Mouse (Mus musculus): ENCODE results near the gene Med21. TPM values are rescaled to one million over a fixed set of nuclear protein-coding genes. Genes with fewer than 3 reads are reported as not detected.

Gene Med21
- 117 and 122 TPM in 2 replicates for polyA plus RNA-seq (2014; fragmentation: Nextera tagmentation; extraction: Ambion mirVana)

DNA sequence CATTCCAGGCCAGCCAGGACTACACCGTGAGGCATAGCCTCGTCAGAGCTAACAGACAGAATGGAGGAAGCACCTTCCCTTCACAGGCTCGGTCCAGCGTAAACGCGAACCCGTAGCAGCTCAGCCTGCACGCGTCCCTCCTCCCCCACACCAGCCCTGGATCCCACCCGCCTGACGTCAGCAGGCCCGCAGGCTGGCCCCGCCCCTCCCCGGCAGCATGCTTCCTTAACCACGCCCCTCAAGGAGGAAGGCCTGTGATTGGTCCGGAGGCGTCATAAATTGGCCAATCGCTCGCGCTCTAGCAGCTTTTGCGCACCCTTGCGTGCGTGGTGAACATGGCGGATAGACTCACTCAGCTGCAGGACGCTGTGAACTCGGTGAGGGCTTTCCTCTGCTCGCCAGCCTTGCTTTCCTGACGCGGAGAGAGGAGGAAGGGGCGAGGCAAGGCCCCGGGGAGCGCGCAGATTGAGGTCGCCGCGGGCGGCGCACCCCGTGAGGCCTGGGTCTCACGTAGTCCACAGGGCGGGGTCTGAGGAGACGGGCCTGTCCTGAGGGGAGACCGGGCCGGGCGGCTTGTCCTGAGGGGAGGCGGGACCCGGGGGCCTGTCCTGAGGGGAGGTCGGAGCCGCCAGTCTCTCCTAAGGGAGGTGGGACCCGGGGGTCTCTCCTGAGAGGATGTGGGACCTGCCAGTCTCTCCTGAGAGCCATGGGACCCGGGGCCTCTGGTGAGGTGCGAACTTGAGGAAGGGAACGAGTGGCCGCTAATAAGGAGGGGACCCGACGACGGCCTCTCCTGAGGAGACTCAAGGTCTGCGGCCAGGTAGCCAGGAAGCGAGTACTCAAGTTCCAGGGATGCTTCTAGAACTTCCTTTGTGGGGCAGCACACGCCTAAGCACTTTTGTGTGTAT is at the start of gene Med21, which contains the start of gene Tm7sf3:
Gene Med21, plus strand, starts transcription at position 272 of the 908 bp plus-strand sequence.
Gene Tm7sf3, minus strand, starts transcription at position 549 of the 908 bp plus-strand sequence.
- H3K27me3 ChIP-seq (replicated peaks; ENCODE audit: control insufficient read depth, insufficient read depth, low read length) = no peaks in the 10 kb centered on the region
- no peaks in the 10 kb centered on the region for H3K36me3 ChIP-seq (ENCODE audit: control insufficient read depth, insufficient read depth, low read length)
- peak within 1 kb of the TSS; percentile 84 for H3K4me2 ChIP-seq (ENCODE audit: low read length)
- peaks cover 7% of the 10 kb centered on the region for H3K4me1 ChIP-seq (ENCODE audit: control insufficient read depth, insufficient read depth, low read length)
- ATAC-seq (peak; percentile 98), DNase-seq (ENCODE audit: low spot score) (peak; percentile 100)
- under 1% methylated on average over 60 of the region's 60 CpGs for WGBS
- peak within 1 kb of the TSS; percentile 87 for H3K9ac ChIP-seq (ENCODE audit: low read length)
- H3K4me3 ChIP-seq (ENCODE audit: low read depth, low read length) = peak within 1 kb of the TSS; percentile 79
- no peaks in the 10 kb centered on the region for H3K9me3 ChIP-seq (replicated peaks; ENCODE audit: control insufficient read depth, low read length)
- H3K27ac ChIP-seq (ENCODE audit: low read depth, low read length) = peak within 1 kb of the TSS; percentile 83

DNA sequence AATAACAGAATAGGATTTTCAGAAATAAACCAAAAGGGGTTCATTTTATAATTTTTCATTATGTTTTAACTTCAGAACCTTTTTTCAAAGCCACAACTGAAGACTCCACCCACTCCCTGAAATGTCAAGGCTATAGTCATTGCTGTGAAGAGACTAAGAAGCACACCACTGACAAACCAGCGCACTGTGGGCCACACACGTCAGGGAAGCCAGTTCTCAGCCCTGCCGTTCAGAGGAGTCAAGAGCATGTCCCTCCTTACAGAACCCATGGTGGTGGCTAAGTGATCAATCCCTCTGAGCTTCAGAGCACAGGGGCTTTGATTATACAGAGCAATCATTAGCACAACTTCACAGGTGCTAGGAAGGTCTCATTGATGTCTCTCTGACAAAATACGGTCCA is 39.7 kb upstream of the Med21 start:
- Histone ChIP-seq H3K27me3 (replicated peaks; ENCODE audit: control insufficient read depth, insufficient read depth, low read length) (no peaks in the 10 kb centered on the region), H3K4me2 (ENCODE audit: low read length) (no peak overlapping the region), H3K4me3 (ENCODE audit: low read depth, low read length) (no peak overlapping the region), H3K9ac (ENCODE audit: low read length) (no peak overlapping the region), H3K9me3 (replicated peaks; ENCODE audit: control insufficient read depth, low read length) (no peaks in the 10 kb centered on the region), H3K36me3 (ENCODE audit: control insufficient read depth, insufficient read depth, low read length) (peaks cover 81% of the 10 kb centered on the region), H3K27ac (ENCODE audit: low read depth, low read length) (no peak overlapping the region), H3K4me1 (ENCODE audit: control insufficient read depth, insufficient read depth, low read length) (no peaks in the 10 kb centered on the region)
- WGBS = 88% methylated on average over 4 of the region's 4 CpGs
- ATAC-seq (no peak), DNase-seq (ENCODE audit: low spot score) (no peak)

DNA sequence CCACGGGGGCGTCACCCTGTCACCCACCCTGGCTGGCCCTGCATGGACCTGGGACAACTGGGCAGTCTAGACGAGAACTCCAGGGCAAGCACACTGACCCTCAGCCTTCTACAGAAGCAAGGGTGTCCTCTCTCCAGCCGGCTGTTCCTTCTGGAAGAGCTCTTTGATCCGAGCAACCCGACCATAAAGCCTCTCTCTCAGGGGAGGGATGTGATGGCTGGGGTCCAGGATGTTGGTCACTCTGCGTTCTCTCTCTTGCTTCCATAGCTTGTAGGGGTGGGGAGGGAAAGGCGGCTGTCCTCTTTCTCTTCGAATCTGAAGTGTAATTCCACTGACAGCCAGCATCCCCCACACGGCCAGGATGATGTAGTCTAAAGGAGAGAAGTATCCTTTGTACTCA is 38.7 kb upstream of the Med21 start:
- WGBS = 84% methylated on average over 10 of the region's 10 CpGs
- H3K4me1 ChIP-seq (ENCODE audit: control insufficient read depth, insufficient read depth, low read length) = no peaks in the 10 kb centered on the region
- H3K4me3 ChIP-seq (ENCODE audit: low read depth, low read length) = no peak overlapping the region
- ATAC-seq = no peak
- no peak for DNase-seq (ENCODE audit: low spot score)
- H3K36me3 ChIP-seq (ENCODE audit: control insufficient read depth, insufficient read depth, low read length) = peaks cover 78% of the 10 kb centered on the region
- H3K9me3 ChIP-seq (replicated peaks; ENCODE audit: control insufficient read depth, low read length) = no peaks in the 10 kb centered on the region
- H3K27me3 ChIP-seq (replicated peaks; ENCODE audit: control insufficient read depth, insufficient read depth, low read length) = no peaks in the 10 kb centered on the region
- H3K9ac ChIP-seq (ENCODE audit: low read length) = no peak overlapping the region
- no peak overlapping the region for H3K4me2 ChIP-seq (ENCODE audit: low read length)
- H3K27ac ChIP-seq (ENCODE audit: low read depth, low read length) = no peak overlapping the region

DNA sequence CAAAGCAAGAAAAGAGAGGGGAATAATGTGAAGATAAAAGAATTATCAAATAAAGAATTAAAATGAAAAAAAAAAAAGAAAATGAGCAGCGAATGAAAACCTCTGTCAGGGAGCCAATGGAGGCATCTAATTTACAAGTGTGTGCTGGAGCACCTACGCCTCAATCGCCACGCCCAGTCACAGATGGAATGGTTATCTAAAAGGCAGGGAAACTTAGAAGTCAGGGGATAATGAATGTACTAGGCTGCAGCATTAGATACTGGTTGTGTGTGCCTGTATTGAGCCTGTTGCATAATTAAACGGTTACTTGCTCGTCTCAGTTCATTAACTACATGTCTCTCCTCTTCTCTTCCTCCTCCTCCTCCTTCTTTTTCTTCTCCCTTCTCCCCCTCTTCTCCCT is 31.0 kb upstream of the Med21 start:
- Histone ChIP-seq H3K4me2 (ENCODE audit: low read length) (no peak overlapping the region), H3K4me1 (ENCODE audit: control insufficient read depth, insufficient read depth, low read length) (no peaks in the 10 kb centered on the region), H3K9me3 (replicated peaks; ENCODE audit: control insufficient read depth, low read length) (no peaks in the 10 kb centered on the region), H3K36me3 (ENCODE audit: control insufficient read depth, insufficient read depth, low read length) (peaks cover 48% of the 10 kb centered on the region), H3K27ac (ENCODE audit: low read depth, low read length) (no peak overlapping the region), H3K9ac (ENCODE audit: low read length) (no peak overlapping the region), H3K4me3 (ENCODE audit: low read depth, low read length) (no peak overlapping the region), H3K27me3 (replicated peaks; ENCODE audit: control insufficient read depth, insufficient read depth, low read length) (no peaks in the 10 kb centered on the region)
- ATAC-seq = no peak
- WGBS = 83% methylated on average over 6 of the region's 6 CpGs
- DNase-seq (ENCODE audit: low spot score) = no peak

DNA sequence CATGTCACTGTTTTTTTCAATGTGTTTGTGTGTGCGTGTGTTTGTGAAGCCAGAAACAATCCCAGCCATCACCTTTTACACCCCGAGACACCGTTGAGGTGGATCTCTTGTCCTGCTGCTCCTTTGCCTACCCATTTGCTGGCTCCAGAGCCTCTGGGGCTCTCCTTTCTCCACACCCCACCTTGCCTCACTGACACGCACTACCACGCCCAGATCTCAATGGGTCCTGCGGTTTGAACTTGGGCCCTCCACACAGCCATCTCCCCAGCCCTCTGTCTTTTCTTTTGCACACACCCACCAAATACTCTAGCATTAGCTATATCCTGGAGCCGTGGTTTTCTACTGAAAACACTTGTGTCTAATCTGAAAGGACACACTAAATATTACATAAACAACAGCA is 30.4 kb upstream of the Med21 start:
- Histone ChIP-seq H3K36me3 (ENCODE audit: control insufficient read depth, insufficient read depth, low read length) (peaks cover 48% of the 10 kb centered on the region), H3K9me3 (replicated peaks; ENCODE audit: control insufficient read depth, low read length) (no peaks in the 10 kb centered on the region), H3K27ac (ENCODE audit: low read depth, low read length) (no peak overlapping the region), H3K27me3 (replicated peaks; ENCODE audit: control insufficient read depth, insufficient read depth, low read length) (no peaks in the 10 kb centered on the region), H3K4me3 (ENCODE audit: low read depth, low read length) (no peak overlapping the region), H3K4me1 (ENCODE audit: control insufficient read depth, insufficient read depth, low read length) (no peaks in the 10 kb centered on the region), H3K9ac (ENCODE audit: low read length) (no peak overlapping the region), H3K4me2 (ENCODE audit: low read length) (no peak overlapping the region)
- ATAC-seq (no peak), DNase-seq (ENCODE audit: low spot score) (no peak)
- WGBS = 92% methylated on average over 7 of the region's 7 CpGs

DNA sequence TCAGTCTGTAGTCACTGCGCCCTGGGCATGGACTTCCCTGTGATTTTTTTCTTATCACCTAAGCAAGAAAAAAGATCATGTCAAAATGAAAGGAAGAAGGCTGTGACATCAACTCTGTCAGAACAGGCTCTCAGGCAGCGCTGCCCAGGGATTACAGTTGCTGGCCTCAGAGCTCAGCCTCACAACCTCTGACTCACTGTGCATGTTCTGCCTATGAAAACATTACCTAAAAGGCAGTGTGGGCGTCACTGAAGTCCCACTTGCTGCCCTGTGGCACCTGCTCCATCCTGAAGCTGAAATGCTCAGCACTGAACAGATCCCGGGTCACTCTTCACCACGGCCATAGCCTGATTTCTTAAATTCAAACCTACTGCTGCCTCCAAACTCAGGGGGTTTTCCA is 29.6 kb upstream of the Med21 start:
- Histone ChIP-seq H3K4me3 (ENCODE audit: low read depth, low read length) (no peak overlapping the region), H3K27ac (ENCODE audit: low read depth, low read length) (no peak overlapping the region), H3K4me1 (ENCODE audit: control insufficient read depth, insufficient read depth, low read length) (no peaks in the 10 kb centered on the region), H3K9me3 (replicated peaks; ENCODE audit: control insufficient read depth, low read length) (no peaks in the 10 kb centered on the region), H3K36me3 (ENCODE audit: control insufficient read depth, insufficient read depth, low read length) (peaks cover 48% of the 10 kb centered on the region), H3K4me2 (ENCODE audit: low read length) (no peak overlapping the region), H3K27me3 (replicated peaks; ENCODE audit: control insufficient read depth, insufficient read depth, low read length) (no peaks in the 10 kb centered on the region), H3K9ac (ENCODE audit: low read length) (no peak overlapping the region)
- ATAC-seq (no peak), DNase-seq (ENCODE audit: low spot score) (no peak)
- 90% methylated on average over 5 of the region's 5 CpGs for WGBS

DNA sequence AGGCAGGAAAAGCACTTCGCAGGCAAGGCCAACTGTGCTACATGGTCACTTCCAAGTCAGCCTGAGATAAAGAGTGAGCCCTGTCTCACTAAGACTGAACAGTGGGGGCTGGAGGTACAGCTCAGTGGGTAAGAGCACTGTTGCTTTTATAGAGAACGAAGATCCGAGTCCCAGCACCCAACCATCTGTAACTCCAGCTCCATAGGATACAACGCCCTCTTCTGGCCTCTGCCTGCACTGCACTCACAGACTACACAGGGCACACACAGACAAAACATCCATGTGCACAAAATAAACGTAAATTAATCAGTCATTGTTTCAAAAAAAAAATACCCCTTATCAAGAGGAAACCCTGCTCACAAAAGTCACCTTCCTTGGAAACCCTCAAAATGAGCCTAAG is 28.4 kb upstream of the Med21 start:
- no peaks in the 10 kb centered on the region for H3K4me1 ChIP-seq (ENCODE audit: control insufficient read depth, insufficient read depth, low read length)
- no peak overlapping the region for H3K4me3 ChIP-seq (ENCODE audit: low read depth, low read length)
- H3K9ac ChIP-seq (ENCODE audit: low read length) = no peak overlapping the region
- peaks cover 56% of the 10 kb centered on the region for H3K36me3 ChIP-seq (ENCODE audit: control insufficient read depth, insufficient read depth, low read length)
- no peak overlapping the region for H3K27ac ChIP-seq (ENCODE audit: low read depth, low read length)
- ATAC-seq (no peak), DNase-seq (ENCODE audit: low spot score) (no peak)
- no peaks in the 10 kb centered on the region for H3K9me3 ChIP-seq (replicated peaks; ENCODE audit: control insufficient read depth, low read length)
- H3K27me3 ChIP-seq (replicated peaks; ENCODE audit: control insufficient read depth, insufficient read depth, low read length) = no peaks in the 10 kb centered on the region
- 91% methylated on average over 5 of the region's 5 CpGs for WGBS
- H3K4me2 ChIP-seq (ENCODE audit: low read length) = no peak overlapping the region

DNA sequence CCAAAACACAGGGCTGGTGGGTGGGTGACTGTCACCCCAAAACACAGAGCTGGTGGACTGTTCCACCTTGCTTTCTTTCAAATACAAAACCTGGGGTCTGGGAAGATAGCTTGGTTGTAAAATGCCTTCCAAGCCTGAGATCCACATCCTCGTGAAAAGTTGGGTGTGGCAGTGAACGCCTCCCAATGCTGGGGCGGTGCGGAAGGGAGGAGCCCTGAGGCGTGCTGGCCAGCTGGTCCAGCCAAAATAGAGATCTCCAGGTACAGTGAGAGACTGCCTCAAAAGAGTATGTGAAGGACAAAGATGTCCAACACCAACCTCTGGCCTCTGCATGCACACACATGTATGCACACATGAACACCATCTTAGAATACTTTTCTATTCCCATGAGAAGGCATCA is 27.8 kb upstream of the Med21 start:
- Histone ChIP-seq H3K4me2 (ENCODE audit: low read length) (no peak overlapping the region), H3K27me3 (replicated peaks; ENCODE audit: control insufficient read depth, insufficient read depth, low read length) (no peaks in the 10 kb centered on the region), H3K4me1 (ENCODE audit: control insufficient read depth, insufficient read depth, low read length) (no peaks in the 10 kb centered on the region), H3K36me3 (ENCODE audit: control insufficient read depth, insufficient read depth, low read length) (peaks cover 50% of the 10 kb centered on the region), H3K4me3 (ENCODE audit: low read depth, low read length) (no peak overlapping the region), H3K9ac (ENCODE audit: low read length) (no peak overlapping the region), H3K9me3 (replicated peaks; ENCODE audit: control insufficient read depth, low read length) (no peaks in the 10 kb centered on the region), H3K27ac (ENCODE audit: low read depth, low read length) (no peak overlapping the region)
- WGBS = 92% methylated on average over 5 of the region's 5 CpGs
- no peak for ATAC-seq
- DNase-seq (ENCODE audit: low spot score) = no peak

DNA sequence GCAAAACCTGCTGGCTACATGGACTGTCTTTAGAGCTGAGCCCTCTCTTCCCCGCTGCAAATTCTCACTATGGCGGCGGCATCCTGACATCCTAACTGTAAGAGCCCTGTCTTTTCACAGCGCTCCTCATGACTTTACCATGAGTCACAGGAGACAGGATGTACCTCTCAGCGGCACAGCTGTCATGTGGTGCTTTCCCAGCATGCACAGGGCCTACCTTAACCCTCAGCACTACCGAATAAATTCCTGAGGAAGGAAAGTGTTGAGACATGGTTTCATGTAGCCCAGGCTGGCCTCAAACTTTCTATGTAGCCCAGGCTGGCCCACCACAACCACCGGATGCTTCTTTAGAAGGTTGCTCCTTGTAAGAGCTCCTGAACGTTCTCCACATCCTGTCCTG is 26.5 kb upstream of the Med21 start:
- no peaks in the 10 kb centered on the region for H3K4me1 ChIP-seq (ENCODE audit: control insufficient read depth, insufficient read depth, low read length)
- DNase-seq (ENCODE audit: low spot score) (no peak), ATAC-seq (no peak)
- H3K4me3 ChIP-seq (ENCODE audit: low read depth, low read length) = no peak overlapping the region
- H3K27ac ChIP-seq (ENCODE audit: low read depth, low read length) = no peak overlapping the region
- no peaks in the 10 kb centered on the region for H3K9me3 ChIP-seq (replicated peaks; ENCODE audit: control insufficient read depth, low read length)
- no peak overlapping the region for H3K4me2 ChIP-seq (ENCODE audit: low read length)
- peaks cover 48% of the 10 kb centered on the region for H3K36me3 ChIP-seq (ENCODE audit: control insufficient read depth, insufficient read depth, low read length)
- H3K9ac ChIP-seq (ENCODE audit: low read length) = no peak overlapping the region
- no peaks in the 10 kb centered on the region for H3K27me3 ChIP-seq (replicated peaks; ENCODE audit: control insufficient read depth, insufficient read depth, low read length)
- 94% methylated on average over 8 of the region's 8 CpGs for WGBS

Data from forebrain, embryonic 14.5 days (tissue).